Mouse (Mus musculus) 416B (cell line): ENCODE data around the gene Mrpl19.

Experiments used
- DNase-seq: peaks from one replicate; pipeline ENCODE4 v3.0.0; 2011; ENCODE audit warnings: low read depth

The Mrpl19 gene

DNA sequence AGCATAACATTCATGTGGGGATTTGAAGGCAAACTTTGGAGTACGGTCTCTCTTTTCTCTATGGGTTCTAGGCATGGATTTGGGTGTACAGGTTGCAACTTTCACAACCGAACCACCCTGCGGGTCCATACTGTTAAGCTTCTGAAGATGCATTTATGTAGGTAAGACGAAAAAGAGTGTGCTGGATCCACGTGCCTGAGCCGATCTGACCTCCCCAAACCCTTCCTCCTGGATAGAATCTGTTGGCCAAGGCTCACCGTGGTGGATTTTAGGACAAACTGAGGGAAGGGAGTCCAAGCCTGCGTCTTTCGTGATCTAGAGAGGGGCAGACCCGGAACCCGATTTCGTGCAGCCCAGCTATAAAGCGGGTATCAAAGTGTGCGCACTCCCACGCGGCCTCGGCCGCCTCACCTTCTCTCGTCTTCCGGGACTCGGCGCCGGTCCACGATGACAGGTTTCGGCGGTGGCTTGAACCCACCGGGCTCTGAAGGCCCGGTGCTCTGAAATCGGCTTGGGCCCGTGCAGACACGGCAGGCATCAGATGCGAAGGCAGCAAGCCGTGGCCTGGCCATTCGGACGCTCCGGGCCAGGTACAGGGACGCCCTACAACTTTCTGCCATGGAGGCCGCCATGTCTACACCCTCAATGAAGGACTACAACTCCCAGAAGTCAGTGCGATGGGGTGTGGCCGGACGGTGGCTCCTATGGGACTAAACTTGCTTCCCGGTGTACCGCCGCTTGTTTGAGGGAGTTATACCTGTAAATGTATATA lies at the start of gene Mrpl19:
Gene Mrpl19 (minus strand): TSS at position 663 of the 772 bp plus-strand sequence.
- peak; percentile 88 for DNase-seq

DNA sequence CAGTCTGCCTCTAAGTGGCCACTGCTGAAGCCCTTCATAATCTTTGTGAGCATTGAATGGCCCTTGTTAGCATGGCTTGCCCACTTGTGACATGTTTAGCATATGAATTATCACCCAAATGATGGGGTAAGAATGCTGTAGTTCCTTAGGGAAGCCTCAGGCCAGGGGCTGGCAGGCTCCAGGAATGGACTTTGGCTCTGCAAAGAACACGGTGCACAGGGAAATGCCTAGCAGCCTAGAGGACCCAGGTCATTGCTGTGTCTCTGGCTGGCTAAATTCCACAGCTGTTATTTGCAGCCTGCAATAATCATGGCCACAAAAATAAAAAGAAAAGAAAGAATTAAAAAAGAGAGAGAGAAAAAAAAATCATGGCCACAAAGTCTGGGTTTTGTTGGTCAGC lies 46.6 kb upstream of the Mrpl19 start:
- DNase-seq, result no peak

DNA sequence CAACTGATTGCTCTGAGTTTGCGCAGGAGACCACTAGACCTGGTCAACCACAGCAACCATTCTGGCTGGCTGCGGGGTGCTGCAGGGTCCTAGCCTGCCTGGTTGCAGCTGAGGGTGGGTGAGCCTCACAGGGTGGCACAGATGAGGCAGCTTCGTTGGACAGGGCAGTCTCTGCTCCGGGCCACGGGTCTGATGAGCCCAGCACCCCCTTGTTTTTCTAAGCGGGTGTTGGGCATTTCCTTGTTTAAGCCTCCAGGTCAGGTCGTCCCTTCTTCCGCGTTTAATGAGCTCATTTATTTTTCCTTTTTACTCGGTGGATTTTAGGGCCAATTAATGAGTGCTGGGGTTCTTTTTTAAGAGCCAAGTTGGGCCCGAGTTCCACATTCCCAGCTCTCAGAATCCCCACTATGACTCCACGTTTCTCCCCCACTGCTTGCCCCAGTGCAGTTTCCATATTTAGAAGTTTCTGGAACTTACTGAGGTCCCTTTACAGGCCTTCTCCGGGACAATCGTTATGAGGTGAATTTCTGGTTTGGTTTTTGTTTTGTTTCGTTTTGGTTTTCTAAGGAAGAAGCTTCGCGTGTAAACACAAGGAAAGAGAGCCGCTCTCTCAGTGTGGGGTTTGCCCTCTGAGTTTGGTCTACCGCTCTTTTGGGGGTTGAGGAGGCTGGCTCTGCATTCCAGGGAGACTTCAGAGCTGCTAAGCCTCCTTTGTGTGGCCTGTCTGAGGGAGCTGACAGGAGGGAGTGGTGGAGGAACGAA lies 24.5 kb upstream of the Mrpl19 start:
- DNase-seq, result no peak

DNA sequence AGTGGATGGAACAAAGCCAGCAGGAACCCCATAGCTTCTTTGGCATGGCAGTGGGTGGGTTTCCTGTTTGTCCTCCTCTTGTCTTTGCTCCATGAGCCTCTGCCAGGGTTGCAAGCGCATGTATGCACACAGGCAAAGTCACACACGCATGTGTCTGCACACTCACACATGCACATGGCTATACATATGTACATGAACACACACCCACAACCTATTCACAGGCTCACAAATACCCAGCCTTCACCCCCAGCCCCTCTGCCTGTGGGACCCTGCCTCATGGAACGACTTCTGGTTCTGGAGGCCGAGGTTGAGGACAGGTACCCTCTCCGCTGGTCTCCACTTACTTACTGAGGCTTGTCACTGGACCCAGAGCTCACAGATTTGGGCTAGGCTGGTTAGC lies 22.6 kb upstream of the Mrpl19 start:
- no peak for DNase-seq

DNA sequence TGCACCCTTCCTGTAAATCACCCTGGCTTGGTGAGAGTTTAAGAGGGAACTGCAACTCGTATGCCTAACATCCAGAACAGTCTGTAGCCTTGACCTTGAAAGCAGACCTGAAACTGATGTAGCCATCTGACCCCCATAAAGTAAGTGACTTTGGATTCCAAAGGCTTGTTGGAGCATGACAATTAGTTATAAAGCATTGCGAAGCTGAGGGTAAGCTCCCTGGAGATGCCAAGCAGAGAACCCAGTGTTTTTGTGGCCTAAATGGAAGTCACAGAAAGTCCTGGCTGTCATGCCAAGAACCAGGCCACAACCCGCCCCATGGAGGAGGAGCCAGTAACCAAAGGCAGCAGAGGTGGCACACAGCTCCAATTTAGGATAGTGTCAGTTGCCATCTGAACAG lies 21.8 kb upstream of the Mrpl19 start:
- no peak for DNase-seq

DNA sequence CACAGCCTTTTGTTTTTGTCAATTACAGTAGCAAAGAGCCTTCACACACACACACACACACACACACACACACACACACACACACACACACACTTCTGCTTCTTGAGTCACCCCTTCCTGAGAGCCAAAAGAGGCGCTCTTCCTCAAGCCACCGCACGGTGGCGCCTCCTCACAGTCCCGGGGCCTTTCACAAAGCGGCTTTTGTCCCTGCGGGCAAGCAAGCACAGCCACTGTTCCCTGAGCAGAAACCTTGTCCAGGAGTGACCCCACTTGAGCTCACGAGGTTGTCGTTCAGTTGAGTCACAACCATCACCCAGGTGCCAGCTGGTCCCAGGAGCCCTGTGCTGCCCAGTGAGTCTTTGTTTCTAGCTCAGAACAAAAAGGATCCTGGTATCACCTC lies 21.3 kb upstream of the Mrpl19 start:
- peak; percentile 84 for DNase-seq

DNA sequence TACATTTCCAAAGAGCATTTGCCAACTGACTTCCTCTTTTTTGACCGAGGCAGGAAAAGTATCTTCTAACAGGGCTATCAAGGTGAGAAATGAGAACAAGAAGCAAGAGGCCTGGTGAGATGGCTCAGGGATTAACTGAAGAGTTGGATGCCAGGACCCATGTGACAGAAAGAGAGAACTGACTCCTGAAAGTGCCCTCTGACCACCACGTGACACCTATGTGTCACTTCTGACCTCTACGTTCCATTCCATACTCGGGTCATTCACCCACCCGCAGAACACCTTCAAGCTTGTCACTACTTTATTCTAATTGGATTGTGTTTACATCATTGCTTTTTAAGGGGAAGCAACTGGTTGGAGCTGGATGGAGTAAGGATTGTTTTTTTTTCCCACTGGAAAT lies 20.8 kb upstream of the Mrpl19 start:
- no peak for DNase-seq

DNA sequence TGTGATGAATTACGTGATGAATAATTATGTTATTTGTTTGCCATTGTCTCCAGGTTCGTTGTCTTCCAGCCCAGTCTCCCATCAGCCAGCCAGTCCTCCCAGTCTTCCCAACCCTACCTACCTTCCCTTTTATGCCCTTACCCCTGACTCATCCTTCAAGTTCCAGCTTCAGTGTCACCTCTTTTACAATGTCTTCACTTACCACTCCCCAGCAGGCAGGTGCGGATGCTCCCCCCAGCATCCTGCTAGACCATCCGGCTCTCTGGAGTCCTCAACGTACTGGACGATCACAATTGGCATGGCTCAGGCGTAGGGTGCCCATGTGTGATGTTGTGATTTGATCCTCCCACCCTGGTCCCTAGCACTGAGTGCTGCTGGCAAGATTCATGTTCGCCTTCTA lies 20.4 kb upstream of the Mrpl19 start:
- no peak for DNase-seq

DNA sequence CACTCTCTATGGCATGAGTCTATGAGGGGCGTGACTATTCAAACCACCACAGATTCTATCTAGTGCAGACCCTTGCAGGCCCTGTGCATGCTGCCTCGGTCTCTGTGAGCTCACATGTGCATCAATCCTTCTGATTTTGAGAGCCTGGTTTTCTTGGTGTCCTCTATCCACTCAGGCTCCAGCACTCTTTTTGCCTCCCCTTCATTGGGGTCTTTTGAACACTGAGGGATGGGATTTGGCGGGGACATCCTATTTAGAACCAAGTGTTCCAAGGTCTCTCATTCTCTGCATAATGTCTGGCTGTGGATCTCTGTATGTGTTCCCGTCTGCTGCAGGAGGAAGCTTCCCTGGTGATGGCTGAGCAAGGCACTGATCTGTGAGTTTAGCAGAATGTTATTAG lies 13.5 kb upstream of the Mrpl19 start:
- no peak for DNase-seq

DNA sequence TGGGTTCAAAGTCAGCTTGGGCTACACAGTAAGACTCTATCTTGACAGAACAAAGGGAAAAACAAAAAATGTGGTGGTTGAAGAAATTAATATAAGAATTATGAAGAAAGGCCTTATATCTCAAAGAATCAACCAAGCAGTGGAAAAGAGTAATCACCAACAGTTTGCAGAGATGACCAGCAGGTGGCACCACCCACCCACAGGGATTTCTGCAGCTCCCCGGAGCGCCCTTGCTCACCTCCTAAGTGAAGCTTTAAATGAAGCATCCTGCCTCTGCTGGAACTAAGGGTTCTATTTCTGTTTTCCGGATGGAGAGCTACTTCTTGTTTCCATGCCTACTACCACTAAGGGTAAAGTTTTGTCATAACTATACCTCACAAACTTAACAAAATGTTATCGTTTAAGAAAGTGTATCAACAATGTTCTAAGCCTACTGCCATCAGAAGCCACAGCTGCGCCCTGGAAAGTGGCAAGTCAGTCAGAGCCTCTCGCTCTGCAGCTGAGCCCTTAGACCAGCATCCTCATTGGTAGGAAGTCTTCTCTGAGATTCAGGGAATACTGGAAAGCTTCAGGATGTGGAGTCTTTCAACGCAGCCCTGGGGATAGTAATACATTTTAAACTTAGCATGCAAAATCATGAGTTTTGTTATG lies 10.3 kb upstream of the Mrpl19 start:
- peak; percentile 64 for DNase-seq

DNA sequence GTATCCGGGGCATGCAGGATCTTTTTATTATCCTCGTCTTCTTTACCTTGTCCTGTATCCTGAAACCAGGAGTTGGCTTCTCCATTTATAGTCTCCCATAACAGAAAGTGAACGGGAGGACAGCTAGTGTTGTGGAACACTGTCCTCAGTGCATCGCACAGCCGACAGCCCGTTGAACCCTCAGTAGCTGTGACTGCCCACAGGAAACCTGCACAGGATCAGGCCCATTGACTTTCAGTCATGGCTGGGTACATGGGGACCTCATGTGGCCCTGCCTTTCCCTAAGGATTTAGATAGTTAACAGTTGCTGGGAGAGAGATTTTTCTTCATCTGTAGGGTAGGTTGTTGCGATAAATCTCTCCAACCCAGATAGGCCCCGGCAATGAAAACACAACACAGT lies 6.8 kb upstream of the Mrpl19 start:
- DNase-seq, result no peak

DNA sequence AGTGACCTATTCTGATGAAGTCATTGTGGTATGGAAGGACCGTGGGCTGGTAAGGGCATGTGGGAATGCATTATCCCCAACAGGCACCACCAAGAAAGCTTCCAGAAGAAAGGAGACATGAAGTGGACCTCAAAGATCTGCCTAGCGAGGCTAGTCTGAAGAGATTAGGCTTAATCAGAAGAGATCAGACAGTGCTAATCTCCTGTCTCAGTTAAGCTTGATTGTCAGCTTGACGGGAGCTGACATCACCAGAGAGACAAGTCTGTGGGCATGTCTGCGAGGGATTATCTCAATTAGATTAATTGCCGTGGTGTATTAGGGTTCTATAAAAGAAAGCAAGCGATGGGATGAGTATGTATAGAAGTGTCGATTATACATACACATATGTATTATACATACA lies 5.4 kb upstream of the Mrpl19 start:
- DNase-seq, result no peak

DNA sequence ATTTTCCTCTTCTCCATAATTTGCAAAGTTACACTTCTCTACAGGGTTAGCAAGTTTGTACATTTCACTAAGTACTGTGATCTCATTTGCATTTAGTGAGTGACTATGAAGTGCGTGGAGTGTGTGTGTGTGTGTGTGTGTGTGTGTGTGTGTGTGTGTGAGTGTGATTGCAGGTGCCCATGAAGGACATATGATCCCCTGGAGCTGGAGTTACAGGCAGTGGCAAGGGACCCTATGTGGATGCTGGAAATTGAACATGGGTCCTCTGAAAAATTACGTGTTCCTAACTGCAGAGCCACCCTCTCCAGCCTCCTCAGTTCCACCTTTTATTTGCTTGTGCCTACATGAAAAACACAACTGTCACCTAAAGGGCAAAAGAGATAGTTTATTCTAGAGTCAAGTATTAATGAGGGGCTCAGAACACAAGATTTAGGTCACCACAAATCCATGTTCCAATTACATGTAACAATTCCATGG lies 348 bp upstream of the Mrpl19 start:
- DNase-seq, result no peak

DNA sequence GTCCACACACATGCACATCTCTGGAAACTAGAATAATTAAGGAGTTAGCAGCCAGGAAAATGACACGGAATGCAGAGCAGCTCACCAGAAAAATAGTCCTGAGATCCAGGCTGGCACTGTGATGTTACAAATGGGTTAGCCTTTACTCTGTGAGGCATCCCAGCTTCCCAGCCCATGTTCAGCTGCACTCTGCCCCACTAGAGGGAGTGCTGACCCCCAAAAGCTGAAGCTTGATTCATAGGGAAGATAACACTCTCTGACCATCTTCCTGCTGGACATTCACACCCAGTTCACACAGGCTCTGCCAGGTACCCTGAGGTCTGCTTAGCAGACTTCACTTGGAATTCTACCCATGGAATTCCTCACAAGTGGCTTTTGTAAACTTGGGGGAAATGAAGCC lies 5.5 kb downstream of the Mrpl19 start:
- no peak for DNase-seq

DNA sequence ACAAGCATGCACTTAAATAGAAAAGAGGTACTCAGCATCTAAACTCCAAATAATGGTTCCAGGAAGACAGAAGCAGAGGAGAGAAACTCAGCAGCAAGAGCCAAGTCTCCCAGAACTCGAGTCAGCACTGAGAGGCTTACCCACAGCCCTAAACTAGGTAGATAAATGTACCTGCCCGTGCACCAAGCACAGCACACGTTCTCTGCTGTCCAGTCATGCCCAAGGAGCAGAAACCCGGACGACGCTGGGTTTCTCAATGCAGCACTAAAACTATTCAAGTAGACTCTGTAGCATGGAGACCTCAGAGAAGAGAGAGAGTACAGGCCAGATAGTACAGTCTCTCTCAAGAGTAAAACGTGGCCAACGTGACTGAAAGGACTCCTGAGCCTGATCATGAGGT lies 5.9 kb downstream of the Mrpl19 start:
- DNase-seq, result no peak

DNA sequence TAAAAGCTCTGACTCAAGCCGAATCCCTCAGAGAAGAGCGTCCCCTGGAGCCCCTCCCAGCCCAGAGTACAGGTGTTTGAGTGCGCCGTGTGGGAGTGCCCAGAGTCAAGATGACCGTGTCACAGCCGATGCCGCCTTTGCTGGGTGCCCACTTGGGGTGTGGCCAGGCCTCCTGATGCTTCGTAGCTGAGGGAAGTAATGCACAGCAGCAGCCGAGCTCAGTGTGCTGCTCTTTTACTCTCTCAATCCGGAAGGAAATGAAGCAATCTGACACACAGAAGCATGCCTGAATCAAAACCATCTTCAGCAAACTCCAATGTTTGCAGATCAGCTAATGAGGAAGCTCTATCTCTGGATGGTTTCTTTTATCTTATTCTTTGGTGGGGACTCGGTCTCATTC lies 7.8 kb downstream of the Mrpl19 start:
- peak; percentile 44 for DNase-seq

DNA sequence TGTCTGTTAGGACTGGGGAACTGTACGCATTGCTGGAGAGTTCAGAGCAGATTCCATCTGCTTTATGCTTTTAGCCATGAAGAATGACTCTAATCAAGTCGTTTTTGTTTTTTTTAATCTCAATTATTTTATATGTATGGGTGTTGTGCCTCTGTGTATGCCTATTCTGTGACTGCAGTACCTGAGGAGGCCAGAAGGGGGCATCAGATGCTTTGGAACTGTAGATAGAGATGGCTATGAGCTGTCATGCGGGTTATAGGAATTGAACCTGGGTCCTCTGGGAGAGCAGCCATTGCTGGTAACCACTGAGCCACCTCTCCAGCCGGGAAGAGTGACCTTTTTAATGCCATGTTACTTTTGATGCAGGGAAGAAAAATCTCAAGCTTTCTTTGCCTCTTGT lies 9.4 kb downstream of the Mrpl19 start:
- peak; percentile 11 for DNase-seq

DNA sequence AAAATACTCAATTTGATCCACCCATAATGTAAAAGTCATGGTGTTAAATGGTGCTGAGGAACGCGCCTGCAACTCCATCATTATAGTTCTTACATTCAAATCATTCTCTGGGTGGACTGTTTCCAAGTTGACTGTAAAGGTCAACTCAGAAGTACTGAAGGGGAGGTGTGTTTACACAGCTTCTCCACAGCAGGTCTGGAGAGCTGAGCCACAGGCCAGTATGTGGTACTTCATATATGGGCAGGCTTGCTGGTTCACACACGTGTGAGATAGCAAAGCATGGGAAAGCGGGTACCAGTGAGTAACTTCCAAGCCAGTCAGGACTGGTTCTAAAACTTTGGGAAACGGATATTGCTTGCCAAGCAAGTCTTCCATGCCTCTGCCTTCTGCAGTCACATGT lies 10.6 kb downstream of the Mrpl19 start:
- DNase-seq, result no peak

DNA sequence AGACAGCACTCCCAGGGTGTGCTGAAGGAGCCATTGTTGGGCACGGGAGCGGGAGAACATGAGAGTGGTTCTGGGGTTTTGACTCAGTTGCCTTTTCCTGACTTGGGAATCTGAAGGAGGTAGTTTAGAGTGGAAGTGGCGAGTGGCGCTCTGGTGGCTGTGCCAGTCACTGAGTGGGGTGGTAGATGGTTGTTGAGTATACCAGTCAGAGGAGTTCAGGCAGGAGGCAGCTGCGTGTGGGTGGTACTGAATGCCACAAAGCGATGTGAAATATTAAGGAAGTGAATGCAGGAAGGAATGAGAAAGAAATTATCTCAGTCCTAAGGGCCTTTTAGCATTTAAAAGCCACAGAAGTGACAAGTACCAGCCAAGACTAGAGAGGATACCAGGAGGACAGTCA lies 18.9 kb downstream of the Mrpl19 start:
- no peak for DNase-seq

DNA sequence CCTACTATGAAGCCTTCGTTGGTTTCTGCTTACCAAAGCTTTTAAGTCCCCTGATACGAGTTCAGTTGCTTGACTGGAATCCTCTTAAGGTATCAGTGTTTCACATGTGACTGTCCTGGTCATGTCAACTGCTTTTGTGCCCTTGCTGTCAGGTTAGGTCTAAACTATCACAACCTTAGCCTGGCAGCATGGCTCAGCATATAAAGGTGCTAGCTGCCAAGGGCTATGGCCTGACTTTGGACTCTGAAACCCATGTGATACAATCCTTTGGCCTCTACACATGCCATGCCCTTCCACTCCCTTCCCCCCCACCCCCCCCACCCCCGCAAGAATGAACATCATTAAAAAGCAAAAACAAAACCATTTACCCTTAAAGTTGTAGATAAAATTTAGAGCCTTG lies 21.3 kb downstream of the Mrpl19 start:
- no peak for DNase-seq

DNA sequence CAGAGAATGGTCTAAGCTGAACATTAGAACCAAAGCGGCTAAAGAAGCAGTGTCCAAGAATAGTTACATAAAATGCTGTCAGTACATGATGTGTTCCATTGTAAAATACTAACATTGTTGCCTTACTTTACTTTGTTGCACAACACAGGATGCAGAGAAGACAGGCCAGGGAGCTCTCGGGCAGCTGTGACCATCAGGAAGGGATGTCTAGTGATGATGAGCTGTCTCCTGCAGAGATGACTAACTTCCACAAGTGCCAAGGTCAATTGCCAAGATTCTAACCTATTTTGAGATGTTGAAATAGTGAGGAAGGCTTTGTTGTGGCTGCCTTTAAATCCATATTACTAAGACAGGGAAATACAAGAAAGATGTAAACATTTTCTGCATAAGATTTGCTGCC lies 22.5 kb downstream of the Mrpl19 start:
- peak; percentile 89 for DNase-seq

DNA sequence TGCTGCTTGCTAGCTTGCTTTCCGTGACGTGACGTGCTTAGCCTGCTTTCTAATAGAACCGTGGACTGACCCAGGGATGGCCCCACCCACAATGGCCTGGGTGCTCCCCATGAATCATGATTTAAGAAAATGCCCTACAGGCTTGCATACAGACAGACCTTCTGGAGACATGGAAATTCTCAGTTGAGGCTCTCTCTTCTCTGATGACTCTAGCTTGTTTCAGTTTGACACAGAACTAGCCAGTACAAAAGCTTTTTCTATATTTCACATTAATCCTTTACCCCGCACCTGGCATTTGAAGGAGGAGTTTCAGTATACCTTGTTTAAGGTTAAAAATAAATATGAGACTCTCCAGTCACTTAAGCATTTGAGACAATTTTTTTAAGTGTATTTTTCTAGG lies 24.0 kb downstream of the Mrpl19 start:
- no peak for DNase-seq

DNA sequence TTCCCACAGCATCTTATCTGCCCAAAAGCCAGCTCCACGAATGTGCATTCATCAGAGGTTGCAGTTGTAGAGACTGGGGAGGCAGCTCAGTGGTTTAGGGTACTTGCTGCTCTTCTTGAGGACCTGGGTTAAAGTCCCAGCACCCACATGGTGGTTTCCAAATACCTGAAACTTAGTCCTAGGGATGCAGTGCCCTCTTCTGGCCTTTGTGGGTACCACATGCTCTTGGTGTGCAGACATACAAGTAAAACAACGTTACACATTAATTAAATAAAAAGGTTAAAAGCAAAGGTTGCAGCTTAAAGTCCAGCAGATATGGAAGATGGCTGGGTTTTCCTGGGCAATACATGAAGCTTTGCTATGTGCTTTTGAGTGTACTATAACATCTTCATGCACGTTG lies 32.5 kb downstream of the Mrpl19 start:
- DNase-seq, result no peak
